Mouse (Mus musculus) skeletal muscle tissue, adult 2 months (tissue): Measurements from ENCODE around the gene Azin2.

Source experiments
- DNase-seq: peaks from one replicate; pipeline ENCODE4 v3.0.0-alpha.2; 2012; ENCODE audit warnings: low read depth, low spot score

Azin2 gene

GRCm38 (mm10) chr4:128897911-128898421 lies 64.3 kb downstream of the Azin2 start:
- DNase-seq = no peak

- DNase-seq = no peak
Measured at GRCm38 (mm10) chr4:128896667-128897066, 65.6 kb downstream of the Azin2 start.

- DNase-seq = no peak
Measured at GRCm38 (mm10) chr4:128895841-128896240, 66.4 kb downstream of the Azin2 start.

- no peak for DNase-seq
Measured at GRCm38 (mm10) chr4:128894112-128894511, 68.1 kb downstream of the Azin2 start.

GRCm38 (mm10) chr4:128892188-128892587 lies 70.1 kb downstream of the Azin2 start:
- no peak for DNase-seq

GRCm38 (mm10) chr4:128891746-128892145 lies 70.5 kb downstream of the Azin2 start:
- DNase-seq = no peak

GRCm38 (mm10) chr4:128891157-128891556 lies 71.1 kb downstream of the Azin2 start:
- peak; percentile 38 for DNase-seq

GRCm38 (mm10) chr4:128889752-128890630 lies 72.3 kb downstream of the Azin2 start:
- DNase-seq = no peak

- no peak for DNase-seq
Measured at GRCm38 (mm10) chr4:128888436-128888990, 73.7 kb downstream of the Azin2 start.

- DNase-seq = no peak
Measured at GRCm38 (mm10) chr4:128887641-128888091, 74.6 kb downstream of the Azin2 start.

- DNase-seq = no peak
Measured at GRCm38 (mm10) chr4:128887026-128887425, 75.2 kb downstream of the Azin2 start.

- DNase-seq = no peak
Measured at GRCm38 (mm10) chr4:128886571-128886970, 75.7 kb downstream of the Azin2 start.

GRCm38 (mm10) chr4:128885540-128885939 lies 76.7 kb downstream of the Azin2 start:
- no peak for DNase-seq

GRCm38 (mm10) chr4:128884711-128885095 lies 77.5 kb downstream of the Azin2 start:
- DNase-seq = no peak

- no peak for DNase-seq
Measured at GRCm38 (mm10) chr4:128883801-128884710, 78.2 kb downstream of the Azin2 start.

- peak; percentile 17 for DNase-seq
Measured at GRCm38 (mm10) chr4:128883379-128883781, 78.9 kb downstream of the Azin2 start, which contains the start of gene Trim62. Trim62 (plus strand) TSS chr4:128883580.
